Mouse (Mus musculus): ENCODE measurements around the gene Vmn1r130.
"Not testable (repeated sequence)": the region's sequence is repeated elsewhere in the genome, so short reads cannot be mapped to it uniquely, and the experiment has no call there.

Gene Vmn1r130

DNA sequence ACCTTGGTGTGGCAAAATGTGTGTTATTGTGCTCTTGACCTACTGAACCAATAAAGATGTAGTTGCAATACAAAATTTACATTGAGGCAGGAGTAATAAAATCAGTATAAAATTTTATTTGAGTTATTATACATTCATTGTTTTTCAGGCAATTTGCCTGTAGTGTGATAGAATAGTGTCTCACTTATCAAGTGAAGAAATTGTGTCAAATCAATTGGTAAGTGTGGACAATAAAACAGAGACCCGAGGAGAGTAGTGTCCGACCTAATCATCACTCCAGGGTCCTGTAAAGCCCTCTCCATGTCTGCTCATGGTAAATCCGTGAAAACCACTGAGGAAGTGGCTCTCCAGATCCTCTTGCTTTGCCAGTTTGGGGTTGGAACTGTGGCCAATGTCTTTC is at the start of gene Vmn1r130:
Vmn1r130 (plus strand) TSS at position 301 of the 400 bp plus-strand sequence.
- DNase-seq (ENCODE audit: low read depth, low spot score) = not testable (repeated sequence)

DNA sequence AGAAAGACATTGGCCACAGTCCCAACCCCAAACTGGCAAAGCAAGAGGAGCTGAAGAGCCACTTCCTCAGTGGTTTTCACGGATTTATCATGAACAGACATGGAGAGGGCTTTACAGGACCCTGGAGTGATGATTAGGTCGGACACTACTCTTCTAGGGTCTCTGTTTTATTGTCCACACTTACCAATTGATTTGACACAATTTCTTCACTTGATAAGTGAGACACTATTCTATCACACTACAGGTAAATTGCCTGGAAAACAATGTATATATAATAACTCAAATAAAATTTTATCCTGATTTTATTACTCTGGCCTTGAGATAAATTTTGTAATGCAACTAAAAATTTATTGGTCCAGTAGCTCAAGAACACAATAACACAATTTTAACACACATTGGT is 34.4 kb downstream of the Vmn1r130 start, which contains the start of gene Vmn1r131:
Vmn1r131 (minus strand) TSS at position 101 of the 400 bp plus-strand sequence.
- DNase-seq (ENCODE audit: low read depth, low spot score) = not testable (repeated sequence)

All from skeletal muscle tissue, adult 2 months (tissue).